Mouse (Mus musculus): Measurements from ENCODE around the gene Isoc2b. TPM values are rescaled to one million over a fixed set of nuclear protein-coding genes. Genes with fewer than 3 reads are reported as not detected.

Gene Isoc2b
- polyA plus RNA-seq, 1 experiment from 2014 or later, result 17.5 TPM

GRCm38 (mm10) chr7:4857321-4857720 is 12.7 kb downstream of the Isoc2b start:
- H3K36me3 ChIP-seq (ENCODE audit: control insufficient read depth, insufficient read depth, low read length), result no peaks in the 10 kb centered on the region
- DNase-seq (ENCODE audit: low spot score), result no peak
- 58% methylated on average over 7 of the region's 7 CpGs for WGBS
- no peaks in the 10 kb centered on the region for H3K9me3 ChIP-seq (ENCODE audit: control insufficient read depth, low read length)
- no peak overlapping the region for H3K4me2 ChIP-seq (replicated peaks; ENCODE audit: low read depth)
- no peak overlapping the region for H3K27ac ChIP-seq (replicated peaks)
- no peaks in the 10 kb centered on the region for H3K4me1 ChIP-seq (replicated peaks; ENCODE audit: control insufficient read depth, insufficient read depth)
- no peak overlapping the region for H3K9ac ChIP-seq (ENCODE audit: low read length)
- H3K27me3 ChIP-seq (ENCODE audit: control insufficient read depth, insufficient read depth, low read length), result no peaks in the 10 kb centered on the region
- no peak for ATAC-seq (ENCODE audit: low FRiP score, low TSS enrichment)
- TF ChIP-seq EP300 (optimal IDR thresholded peaks at IDR 0.05), result no peak
- H3K4me3 ChIP-seq (ENCODE audit: low read depth, low read length), result no peak overlapping the region

GRCm38 (mm10) chr7:4856508-4856907 is 13.6 kb downstream of the Isoc2b start:
- Histone ChIP-seq H3K27ac (replicated peaks) (no peak overlapping the region), H3K36me3 (ENCODE audit: control insufficient read depth, insufficient read depth, low read length) (no peaks in the 10 kb centered on the region), H3K4me3 (ENCODE audit: low read depth, low read length) (no peak overlapping the region), H3K27me3 (ENCODE audit: control insufficient read depth, insufficient read depth, low read length) (no peaks in the 10 kb centered on the region), H3K4me1 (replicated peaks; ENCODE audit: control insufficient read depth, insufficient read depth) (no peaks in the 10 kb centered on the region), H3K9me3 (ENCODE audit: control insufficient read depth, low read length) (no peaks in the 10 kb centered on the region), H3K9ac (ENCODE audit: low read length) (no peak overlapping the region), H3K4me2 (replicated peaks; ENCODE audit: low read depth) (no peak overlapping the region)
- DNase-seq (ENCODE audit: low spot score) (no peak), ATAC-seq (ENCODE audit: low FRiP score, low TSS enrichment) (no peak)
- TF ChIP-seq CTCF (IDR thresholded peaks at IDR 0.05; ENCODE audit: low read depth), result no peak
- no peak for TF ChIP-seq EP300 (optimal IDR thresholded peaks at IDR 0.05)
- WGBS, result 83% methylated on average over 9 of the region's 9 CpGs

GRCm38 (mm10) chr7:4853613-4854012 is 16.4 kb downstream of the Isoc2b start:
- H3K36me3 ChIP-seq (ENCODE audit: control insufficient read depth, insufficient read depth, low read length), result no peaks in the 10 kb centered on the region
- DNase-seq (ENCODE audit: low spot score), result no peak
- H3K4me1 ChIP-seq (replicated peaks; ENCODE audit: control insufficient read depth, insufficient read depth), result no peaks in the 10 kb centered on the region
- no peak overlapping the region for H3K27ac ChIP-seq (replicated peaks)
- H3K4me3 ChIP-seq (ENCODE audit: low read depth, low read length), result no peak overlapping the region
- TF ChIP-seq EP300 (optimal IDR thresholded peaks at IDR 0.05) (no peak), CTCF (IDR thresholded peaks at IDR 0.05; ENCODE audit: low read depth) (no peak)
- no peak for ATAC-seq (ENCODE audit: low FRiP score, low TSS enrichment)
- H3K9ac ChIP-seq (ENCODE audit: low read length), result no peak overlapping the region
- no peaks in the 10 kb centered on the region for H3K9me3 ChIP-seq (ENCODE audit: control insufficient read depth, low read length)
- WGBS, result 91% methylated on average over 3 of the region's 3 CpGs
- no peak overlapping the region for H3K4me2 ChIP-seq (replicated peaks; ENCODE audit: low read depth)
- no peaks in the 10 kb centered on the region for H3K27me3 ChIP-seq (ENCODE audit: control insufficient read depth, insufficient read depth, low read length)

DNA sequence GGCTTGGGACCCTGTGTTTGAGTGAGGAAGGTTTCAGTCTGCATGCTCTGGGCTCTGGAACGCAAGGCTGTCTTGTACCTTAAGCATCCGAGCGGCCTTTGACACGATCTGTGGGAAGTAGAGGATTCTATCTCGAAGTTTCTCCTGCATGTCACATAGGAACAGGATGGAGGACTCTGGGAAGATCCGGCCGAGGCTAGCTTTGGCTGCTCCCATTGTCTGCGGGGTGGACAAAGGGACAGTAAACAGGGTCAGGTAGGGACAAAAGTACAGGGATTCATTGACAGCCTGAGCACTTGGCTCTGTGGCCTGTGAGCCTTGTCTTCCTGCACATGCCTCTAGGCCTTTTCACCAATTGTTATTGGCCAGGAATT is 18.8 kb downstream of the Isoc2b start:
- Histone ChIP-seq H3K4me3 (ENCODE audit: low read depth, low read length) (no peak overlapping the region), H3K4me2 (replicated peaks; ENCODE audit: low read depth) (no peak overlapping the region), H3K9me3 (ENCODE audit: control insufficient read depth, low read length) (no peaks in the 10 kb centered on the region), H3K27me3 (ENCODE audit: control insufficient read depth, insufficient read depth, low read length) (no peaks in the 10 kb centered on the region), H3K27ac (replicated peaks) (no peak overlapping the region), H3K9ac (ENCODE audit: low read length) (no peak overlapping the region), H3K4me1 (replicated peaks; ENCODE audit: control insufficient read depth, insufficient read depth) (no peaks in the 10 kb centered on the region), H3K36me3 (ENCODE audit: control insufficient read depth, insufficient read depth, low read length) (no peaks in the 10 kb centered on the region)
- TF ChIP-seq CTCF (IDR thresholded peaks at IDR 0.05; ENCODE audit: low read depth) (no peak), EP300 (optimal IDR thresholded peaks at IDR 0.05) (no peak)
- DNase-seq (ENCODE audit: low spot score), result no peak
- 78% methylated on average over 8 of the region's 8 CpGs for WGBS
- no peak for ATAC-seq (ENCODE audit: low FRiP score, low TSS enrichment)

- Histone ChIP-seq H3K9me3 (ENCODE audit: control insufficient read depth, low read length) (no peaks in the 10 kb centered on the region), H3K4me2 (replicated peaks; ENCODE audit: low read depth) (no peak overlapping the region), H3K27me3 (ENCODE audit: control insufficient read depth, insufficient read depth, low read length) (no peaks in the 10 kb centered on the region), H3K9ac (ENCODE audit: low read length) (no peak overlapping the region), H3K4me3 (ENCODE audit: low read depth, low read length) (no peak overlapping the region), H3K36me3 (ENCODE audit: control insufficient read depth, insufficient read depth, low read length) (no peaks in the 10 kb centered on the region), H3K4me1 (replicated peaks; ENCODE audit: control insufficient read depth, insufficient read depth) (no peaks in the 10 kb centered on the region), H3K27ac (replicated peaks) (no peak overlapping the region)
- ATAC-seq (ENCODE audit: low FRiP score, low TSS enrichment) (no peak), DNase-seq (ENCODE audit: low spot score) (no peak)
- no peak for TF ChIP-seq CTCF (IDR thresholded peaks at IDR 0.05; ENCODE audit: low read depth)
- no peak for TF ChIP-seq EP300 (optimal IDR thresholded peaks at IDR 0.05)
- 77% methylated on average over 11 of the region's 11 CpGs for WGBS
Measured at GRCm38 (mm10) chr7:4850621-4851314, 19.3 kb downstream of the Isoc2b start.

GRCm38 (mm10) chr7:4849372-4849771 is 20.7 kb downstream of the Isoc2b start:
- WGBS, result 65% methylated on average over 9 of the region's 9 CpGs
- no peak overlapping the region for H3K4me3 ChIP-seq (ENCODE audit: low read depth, low read length)
- DNase-seq (ENCODE audit: low spot score) (no peak), ATAC-seq (ENCODE audit: low FRiP score, low TSS enrichment) (no peak)
- H3K4me2 ChIP-seq (replicated peaks; ENCODE audit: low read depth), result no peak overlapping the region
- no peaks in the 10 kb centered on the region for H3K36me3 ChIP-seq (ENCODE audit: control insufficient read depth, insufficient read depth, low read length)
- TF ChIP-seq CTCF (IDR thresholded peaks at IDR 0.05; ENCODE audit: low read depth) (no peak), EP300 (optimal IDR thresholded peaks at IDR 0.05) (no peak)
- no peaks in the 10 kb centered on the region; the same call in 1 of the 2 replicates for H3K4me1 ChIP-seq (replicated peaks; ENCODE audit: control insufficient read depth, insufficient read depth)
- no peak overlapping the region for H3K27ac ChIP-seq (replicated peaks)
- H3K9me3 ChIP-seq (ENCODE audit: control insufficient read depth, low read length), result no peaks in the 10 kb centered on the region
- no peaks in the 10 kb centered on the region; the same call in 1 of the 2 replicates for H3K27me3 ChIP-seq (ENCODE audit: control insufficient read depth, insufficient read depth, low read length)
- no peak overlapping the region for H3K9ac ChIP-seq (ENCODE audit: low read length)

Data from stomach, postnatal 0 days (tissue).